Mouse (Mus musculus): Measurements from ENCODE around the gene Umps.

DNA sequence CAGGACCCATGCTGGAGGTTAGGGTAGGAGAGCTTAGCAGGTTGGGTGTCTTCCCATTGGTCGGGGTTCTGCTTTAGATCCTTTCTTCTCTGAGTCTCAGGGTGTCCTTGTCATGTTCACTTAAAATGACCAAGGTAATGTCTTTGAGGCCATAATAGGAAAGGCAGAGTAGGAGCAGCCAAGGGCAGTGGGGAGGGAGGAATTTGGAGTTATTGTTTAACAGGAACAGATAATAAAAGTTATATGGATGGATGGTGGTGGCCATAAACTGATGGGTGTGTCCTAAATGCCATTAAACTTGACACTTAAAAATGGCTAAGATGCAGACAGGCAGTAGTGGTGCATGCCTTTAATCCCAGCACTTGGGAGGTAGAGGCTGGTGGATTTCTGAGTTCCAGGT lies 22.3 kb upstream of the Umps start:
- no peak for TF ChIP-seq CTCF (IDR thresholded peaks at IDR 0.05; ENCODE audit: low read depth)
- no peak for TF ChIP-seq EP300 (IDR thresholded peaks at IDR 0.05; ENCODE audit: low read depth)
